Mouse (Mus musculus) myocyte (in vitro differentiated cells): ENCODE data around the gene Ugt1a6a. TPM values are rescaled to one million over a fixed set of nuclear protein-coding genes. Genes with fewer than 3 reads are reported as not detected.
A peak's percentile ranks its signal among the peaks of the same experiment; 100 is the strongest.

Experiments
- H3K27me3 ChIP-seq: one replicate; pipeline ENCODE4 v1.6.1; 2011; ENCODE audit not compliant: control insufficient read depth, insufficient read depth, insufficient read length
- H3K36me3 ChIP-seq: one replicate; pipeline ENCODE4 v1.6.1; 2011; ENCODE audit not compliant: control insufficient read depth, insufficient read depth
- H3K4me2 ChIP-seq: one replicate; pipeline ENCODE4 v1.6.1; 2011; ENCODE audit warnings: low read depth, control low read depth
- H3K4me3 ChIP-seq: one replicate; pipeline ENCODE4 v1.5.1; 2011; ENCODE audit warnings: mild to moderate bottlenecking, control low read depth, moderate library complexity
- H3K79me2 ChIP-seq: one replicate; pipeline ENCODE4 v1.6.1; 2011; ENCODE audit not compliant: control insufficient read depth, insufficient read depth
- H3ac ChIP-seq: one replicate; pipeline ENCODE4 v1.6.1; 2011; ENCODE audit not compliant: control insufficient read depth, insufficient read length
- CEBPB ChIP-seq: IDR thresholded peaks from 2 replicates; pipeline ENCODE4 v1.6.1; 2011; ENCODE audit warnings: mild to moderate bottlenecking, moderate library complexity; ENCODE audit not compliant: poor library complexity, insufficient read depth, severe bottlenecking
- E2F4 ChIP-seq: IDR thresholded peaks from one replicate; pipeline ENCODE4 v1.6.1; 2011; ENCODE audit warnings: mild to moderate bottlenecking, control low read depth, moderate library complexity; ENCODE audit not compliant: insufficient read depth
- MAX ChIP-seq: IDR thresholded peaks from one replicate; pipeline ENCODE4 v1.6.1; 2011; ENCODE audit warnings: low read depth, mild to moderate bottlenecking, control low read depth
- MYOD1 ChIP-seq, 3 experiments: IDR thresholded peaks; one replicate each; pipeline ENCODE4 v1.6.1; 2011; ENCODE audit warnings: control low read depth in 2 of 3, low read depth in 2 of 3, mild to moderate bottlenecking in 2 of 3, moderate library complexity in 1 of 3; ENCODE audit not compliant: insufficient read length in 2 of 3, control insufficient read depth in 1 of 3
- MYOG ChIP-seq, 3 experiments: IDR thresholded peaks; one replicate each; pipeline ENCODE4 v1.6.1; 2011; ENCODE audit warnings: control low read depth in 2 of 3, low read depth in 2 of 3, mild to moderate bottlenecking in 2 of 3; ENCODE audit not compliant: insufficient read length in 2 of 3, control insufficient read depth in 1 of 3, insufficient read depth in 1 of 3
- POLR2A ChIP-seq: IDR thresholded peaks from one replicate; pipeline ENCODE4 v1.6.1; 2011; ENCODE audit warnings: low read depth, mild to moderate bottlenecking, control low read depth, moderate library complexity; ENCODE audit not compliant: insufficient read length
- POLR2AphosphoS2 ChIP-seq: IDR thresholded peaks from one replicate; pipeline ENCODE4 v1.6.1; 2011; ENCODE audit warnings: low read depth, control low read depth; ENCODE audit not compliant: insufficient read length
- REST ChIP-seq: IDR thresholded peaks from one replicate; pipeline ENCODE4 v1.6.1; 2011; ENCODE audit warnings: mild to moderate bottlenecking, control low read depth, moderate library complexity; ENCODE audit not compliant: insufficient read depth, insufficient read length
- SRF ChIP-seq: IDR thresholded peaks from one replicate; pipeline ENCODE4 v1.6.1; 2011; ENCODE audit warnings: low read depth; ENCODE audit not compliant: control insufficient read depth, insufficient read length
- TCF12 ChIP-seq: IDR thresholded peaks from one replicate; pipeline ENCODE4 v1.6.1; 2011; ENCODE audit warnings: mild to moderate bottlenecking, control low read depth; ENCODE audit not compliant: poor library complexity, insufficient read depth, severe bottlenecking
- TCF3 ChIP-seq: IDR thresholded peaks from one replicate; pipeline ENCODE4 v1.6.1; 2011; ENCODE audit warnings: low read depth, control low read depth; ENCODE audit not compliant: insufficient read length
- USF1 ChIP-seq: IDR thresholded peaks from one replicate; pipeline ENCODE4 v1.6.1; 2011; ENCODE audit warnings: low read depth, mild to moderate bottlenecking, control low read depth, moderate library complexity
- polyA plus RNA-seq: library from polyadenylated mRNA; unstranded; fragments of >200 nt; fragmentation: generic; extraction: Trizol; gene quantifications from one replicate; pipeline ENCODE4 v1.2.1, GENCODE M21; 2012; ENCODE audit warnings: missing spikeins

The Ugt1a6a gene
- polyA plus RNA-seq, 1 experiment, result 8.9 TPM

DNA sequence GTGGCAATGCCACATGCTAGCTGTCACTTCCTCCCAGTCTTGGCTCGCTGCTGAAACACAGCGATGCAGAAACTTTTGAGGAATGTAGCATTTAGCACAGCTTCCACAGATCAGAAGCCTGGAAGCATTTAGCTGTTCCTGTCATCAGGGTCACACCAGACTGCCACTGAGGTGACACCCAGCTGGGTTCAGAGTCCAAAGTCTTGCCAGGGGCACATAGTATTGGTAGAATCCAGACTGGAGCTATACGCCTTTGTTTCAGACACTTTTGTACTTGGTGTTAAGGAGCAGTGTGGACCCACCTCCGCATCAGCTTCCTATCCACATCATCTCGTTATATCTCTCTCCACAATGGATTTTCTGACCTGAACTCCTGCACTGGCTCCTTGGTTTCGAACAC lies 118.9 kb downstream of the Ugt1a6a start:
- Histone ChIP-seq H3K36me3 (no peaks in the 10 kb centered on the region), H3K4me2 (no peak overlapping the region), H3K79me2 (no peaks in the 10 kb centered on the region), H3ac (no peak overlapping the region), H3K4me3 (no peak overlapping the region), H3K27me3 (peaks cover 8% of the 10 kb centered on the region)
- TF ChIP-seq MYOD1 (IDR thresholded peaks at IDR 0.05; ENCODE audit: control insufficient read depth in 1 of 3, insufficient read length in 2 of 3, low read depth in 2 of 3), result no peak
- no peak for TF ChIP-seq REST
- no peak for TF ChIP-seq E2F4
- TF ChIP-seq POLR2AphosphoS2, result no peak
- TF ChIP-seq POLR2A, result no peak
- no peak for TF ChIP-seq CEBPB
- no peak for TF ChIP-seq SRF
- TF ChIP-seq MAX, result no peak
- no peak for TF ChIP-seq TCF12
- no peak for TF ChIP-seq MYOG (IDR thresholded peaks at IDR 0.05; ENCODE audit: control insufficient read depth in 1 of 3, insufficient read depth in 1 of 3, insufficient read length in 2 of 3, low read depth in 2 of 3)
- TF ChIP-seq USF1, result no peak
- TF ChIP-seq TCF3, result no peak

DNA sequence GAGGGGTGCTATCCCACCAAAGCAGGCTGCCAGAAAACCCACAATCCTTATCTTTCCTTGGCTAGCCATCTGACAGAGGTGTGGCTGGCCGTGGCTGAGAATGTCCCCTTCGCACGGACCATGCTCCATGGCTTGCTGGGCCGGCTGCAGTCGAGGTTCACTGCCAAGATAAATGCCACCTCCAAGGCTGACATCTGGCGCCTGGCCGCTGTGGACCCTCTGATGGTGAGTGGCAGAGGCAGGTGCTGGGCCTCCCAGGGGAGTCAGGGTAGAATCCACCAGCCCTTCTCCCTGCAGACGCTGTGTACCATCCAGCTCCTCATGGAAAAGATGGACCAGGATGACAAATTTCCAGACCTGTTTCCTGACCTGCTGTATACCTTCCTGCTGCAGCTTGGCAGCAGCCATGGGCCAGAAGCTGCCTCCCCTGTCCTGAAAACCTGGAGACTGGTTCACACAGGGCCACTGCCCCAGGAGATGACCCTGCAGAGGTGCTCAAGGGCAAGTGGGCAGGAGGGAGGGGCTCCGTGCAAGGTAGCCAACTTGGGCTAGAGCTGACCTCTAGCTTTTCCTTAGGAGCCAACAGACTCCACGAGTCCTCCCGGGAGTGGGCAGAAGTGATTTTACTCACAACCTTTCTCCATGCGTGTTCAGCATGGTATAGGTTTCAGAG lies 120.3 kb downstream of the Ugt1a6a start:
- H3K79me2 ChIP-seq, result no peaks in the 10 kb centered on the region
- peak; percentile 63 for TF ChIP-seq TCF12
- TF ChIP-seq MAX, result no peak

GRCm38 (mm10) chr1:88255466-88255857 lies 120.9 kb downstream of the Ugt1a6a start:
- no peak overlapping the region for H3K4me3 ChIP-seq
- no peak overlapping the region for H3K4me2 ChIP-seq
- peaks cover 4% of the 10 kb centered on the region for H3K27me3 ChIP-seq
- no peak overlapping the region for H3ac ChIP-seq
- no peak for TF ChIP-seq USF1
- TF ChIP-seq MYOD1 (IDR thresholded peaks at IDR 0.05; ENCODE audit: control insufficient read depth in 1 of 3, insufficient read length in 2 of 3, low read depth in 2 of 3), result no peak
- TF ChIP-seq SRF, result no peak
- no peak for TF ChIP-seq POLR2A
- no peaks in the 10 kb centered on the region for H3K79me2 ChIP-seq
- no peaks in the 10 kb centered on the region for H3K36me3 ChIP-seq

More for the DNA sequence above, 120.3 kb downstream of the Ugt1a6a start:
- Histone ChIP-seq H3K36me3 (no peaks in the 10 kb centered on the region), H3K27me3 (peaks cover 5% of the 10 kb centered on the region), H3ac (no peak overlapping the region), H3K4me3 (no peak overlapping the region), H3K4me2 (peak overlapping the region; percentile 0)

GRCm38 (mm10) chr1:88255989-88256754 lies 121.6 kb downstream of the Ugt1a6a start:
- Histone ChIP-seq H3K36me3 (no peaks in the 10 kb centered on the region), H3K4me3 (no peak overlapping the region), H3K27me3 (peaks cover 2% of the 10 kb centered on the region), H3K79me2 (no peaks in the 10 kb centered on the region), H3K4me2 (no peak overlapping the region), H3ac (no peak overlapping the region)
- TF ChIP-seq POLR2AphosphoS2, result no peak

GRCm38 (mm10) chr1:88256886-88257663 lies 122.5 kb downstream of the Ugt1a6a start:
- H3K4me3 ChIP-seq, result no peak overlapping the region
- no peak for TF ChIP-seq CEBPB
- TF ChIP-seq MYOG (IDR thresholded peaks at IDR 0.05; ENCODE audit: control insufficient read depth in 1 of 3, insufficient read depth in 1 of 3, insufficient read length in 2 of 3, low read depth in 2 of 3), result no peak
- TF ChIP-seq POLR2A, result no peak
- TF ChIP-seq REST, result no peak
- TF ChIP-seq TCF12, result no peak
- TF ChIP-seq MAX, result no peak
- TF ChIP-seq POLR2AphosphoS2, result no peak
- TF ChIP-seq TCF3, result no peak
- no peak for TF ChIP-seq USF1
- TF ChIP-seq MYOD1 (IDR thresholded peaks at IDR 0.05; ENCODE audit: control insufficient read depth in 1 of 3, insufficient read length in 2 of 3, low read depth in 2 of 3), result no peak
- H3K79me2 ChIP-seq, result no peaks in the 10 kb centered on the region
- no peak overlapping the region for H3K4me2 ChIP-seq
- H3ac ChIP-seq, result no peak overlapping the region
- H3K36me3 ChIP-seq, result no peaks in the 10 kb centered on the region
- H3K27me3 ChIP-seq, result no peaks in the 10 kb centered on the region
